Mouse (Mus musculus) spleen, adult 2 months (tissue): ENCODE results near the gene Olfr1393.

Experiments
- CTCF ChIP-seq: fragments of 200-500 bp; IDR thresholded peaks from 2 replicates; pipeline ENCODE4 v1.5.1; 2011; ENCODE audit warnings: mild to moderate bottlenecking, inconsistent platforms; ENCODE audit not compliant: insufficient read depth, insufficient read length, insufficient replicate concordance; ENCODE audit errors: extremely low read depth
- POLR2A ChIP-seq: fragments of 200-500 bp; IDR thresholded peaks from 2 replicates; pipeline ENCODE4 v1.6.1; 2011; ENCODE audit warnings: low read depth, low read length, inconsistent platforms

DNA sequence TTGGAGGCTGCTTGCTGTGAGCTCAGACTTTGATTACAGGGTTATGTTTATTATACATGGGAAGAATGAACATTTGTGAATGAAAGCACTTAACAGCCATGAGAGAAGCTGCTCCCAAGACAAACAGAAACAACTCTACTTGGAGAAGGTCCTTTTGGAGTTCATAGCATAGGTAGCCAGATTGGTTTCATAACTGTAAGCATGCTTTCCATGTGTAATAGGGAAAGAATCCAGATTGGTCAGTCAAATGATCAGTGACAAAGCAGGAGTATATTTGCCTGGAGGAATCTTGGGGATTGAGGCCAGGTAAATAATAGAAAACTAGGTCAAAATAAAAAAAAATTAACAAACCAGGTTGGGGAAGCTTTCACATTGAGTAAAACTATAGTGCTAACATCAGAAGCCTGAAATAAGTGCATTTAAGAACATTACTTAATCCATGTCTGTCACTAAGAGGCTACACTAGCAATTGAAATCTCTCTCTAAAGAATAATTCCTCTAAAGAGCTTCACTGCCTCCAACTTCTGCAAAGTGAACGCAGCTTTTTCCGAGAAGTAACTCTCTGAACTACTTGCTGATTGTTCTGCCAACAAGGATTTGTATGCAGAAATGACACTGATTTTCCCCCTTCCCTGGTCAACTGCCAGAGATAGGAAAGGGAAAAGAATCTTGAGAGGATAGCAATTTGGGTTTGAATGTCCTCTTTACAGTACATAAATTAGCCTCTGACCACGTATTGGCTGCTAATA lies 42.5 kb upstream of the Olfr1393 start:
- no peak for TF ChIP-seq POLR2A
- TF ChIP-seq CTCF, result no peak
